Mouse (Mus musculus) midbrain, embryonic 14.5 days (tissue): ENCODE data around the gene Tlr8. TPM values are rescaled to one million over a fixed set of nuclear protein-coding genes. Genes with fewer than 3 reads are reported as not detected.
A peak's percentile ranks its signal among the peaks of the same experiment; 100 is the strongest.

Experiments used
- ATAC-seq: fragments of 200-750 bp; cut with Nextera tagmentation; 2 replicates; pipeline ENCODE4 v1.8.0; 2017; ENCODE audit warnings: moderate number of reproducible peaks, moderate library complexity; ENCODE audit not compliant: low FRiP score, low TSS enrichment
- DNase-seq: peaks from one replicate; pipeline ENCODE4 v3.0.0-alpha.2; 2015
- H3K27ac ChIP-seq: fragments of 300-500 bp; sonication (generic); replicated peaks from 2 replicates; pipeline ENCODE4 v1.5.1; 2014; ENCODE audit warnings: mild to moderate bottlenecking, low read depth, low read length, moderate library complexity
- H3K27me3 ChIP-seq: fragments of 300-500 bp; sonication (generic); 2 replicates; pipeline ENCODE4 v1.6.1; 2014; ENCODE audit warnings: low read length, control low read depth, mixed read lengths; ENCODE audit not compliant: control insufficient read depth, insufficient read depth
- H3K36me3 ChIP-seq: fragments of 300-500 bp; sonication (generic); 2 replicates; pipeline ENCODE4 v1.6.1; 2014; ENCODE audit warnings: low read length, control low read depth; ENCODE audit not compliant: control insufficient read depth, insufficient read depth
- H3K4me1 ChIP-seq: fragments of 300-500 bp; sonication (generic); 2 replicates; pipeline ENCODE4 v1.6.1; 2014; ENCODE audit warnings: mild to moderate bottlenecking, antibody characterized with exemption, low read length, control low read depth; ENCODE audit not compliant: control insufficient read depth, insufficient read depth
- H3K4me2 ChIP-seq: fragments of 300-500 bp; sonication (generic); 2 replicates; pipeline ENCODE4 v1.6.1; 2014; ENCODE audit warnings: mild to moderate bottlenecking, low read length, moderate library complexity
- H3K4me3 ChIP-seq: fragments of 300-500 bp; sonication (generic); replicated peaks from 2 replicates; pipeline ENCODE4 v1.5.1; 2014; ENCODE audit warnings: low read depth, low read length
- H3K9ac ChIP-seq: fragments of 300-500 bp; sonication (generic); replicated peaks from 2 replicates; pipeline ENCODE4 v1.6.1; 2014; ENCODE audit warnings: mild to moderate bottlenecking, low read length, moderate library complexity
- H3K9me3 ChIP-seq: fragments of 300-500 bp; sonication (generic); 2 replicates; pipeline ENCODE4 v1.6.1; 2016; ENCODE audit warnings: low read length, control low read depth, mixed read lengths; ENCODE audit not compliant: control insufficient read depth
- WGBS: fragments of 180-500 bp; shearing (Covaris S2); extraction: QIAGEN DNeasy Blood & Tissue Kit; methylation state at CpG from one replicate; pipeline ENCODE4 v1.1.7; 2014; 5-methylcytosine and 5-hydroxymethylcytosine counted together
- polyA plus RNA-seq: library from polyadenylated mRNA; unstranded; fragments of >200 nt; fragmentation: Nextera tagmentation; extraction: Ambion mirVana; gene quantifications from 2 replicates; pipeline ENCODE4 v1.2.1, GENCODE M21; 2014

The Tlr8 gene
- polyA plus RNA-seq, 1 experiment from 2014 or later = 0.07 TPM

- Histone ChIP-seq H3K27me3 (no peaks in the 10 kb centered on the region), H3K4me2 (peak within 1 kb of the TSS; percentile 51), H3K4me3 (peak within 1 kb of the TSS; percentile 56), H3K36me3 (0 out of 2 replicates have a peak, but pooled peaks cover 4% of the 10 kb centered on the region), H3K27ac (peak within 1 kb of the TSS; percentile 95), H3K9me3 (no peaks in the 10 kb centered on the region), H3K4me1 (peaks cover 7% of the 10 kb centered on the region), H3K9ac (peak within 1 kb of the TSS; percentile 90)
- ATAC-seq = peak; percentile 92
- DNase-seq = peak; percentile 93
- WGBS = 26% methylated on average over 39 of the region's 39 CpGs
Measured at GRCm38 (mm10) chrX:167208978-167209754, 55.0 kb downstream of the Tlr8 start, which contains the start of gene Tmsb4x. Gene Tmsb4x, minus strand, starts transcription at chrX:167209315.

- 20% methylated on average over 16 of the region's 16 CpGs for WGBS
- DNase-seq = peak; percentile 69
- Histone ChIP-seq H3K27me3 (no peaks in the 10 kb centered on the region), H3K4me2 (no peak overlapping the region), H3K36me3 (0 out of 2 replicates have a peak, but pooled peaks cover 4% of the 10 kb centered on the region), H3K9me3 (no peaks in the 10 kb centered on the region), H3K27ac (peak overlapping the region; percentile 95), H3K9ac (peak overlapping the region; percentile 90), H3K4me3 (peak overlapping the region; percentile 56), H3K4me1 (peaks cover 7% of the 10 kb centered on the region)
- no peak for ATAC-seq
Measured at GRCm38 (mm10) chrX:167208506-167208820, 55.7 kb downstream of the Tlr8 start.

GRCm38 (mm10) chrX:167207741-167208505 lies 56.2 kb downstream of the Tlr8 start:
- Histone ChIP-seq H3K4me3 (peak overlapping the region; percentile 56), H3K9me3 (no peaks in the 10 kb centered on the region), H3K4me2 (peak overlapping the region; percentile 69), H3K27ac (peak overlapping the region; percentile 95), H3K27me3 (no peaks in the 10 kb centered on the region), H3K4me1 (peaks cover 7% of the 10 kb centered on the region), H3K9ac (peak overlapping the region; percentile 90), H3K36me3 (0 out of 2 replicates have a peak, but pooled peaks cover 4% of the 10 kb centered on the region)
- WGBS = 22% methylated on average over 24 of the region's 25 CpGs
- 0 out of 2 replicates have a peak, but pooled peaks have one; percentile 29 for ATAC-seq
- DNase-seq = peak; percentile 66

- DNase-seq = peak; percentile 30
- no peak overlapping the region for H3K4me3 ChIP-seq
- no peak for ATAC-seq
- H3K9me3 ChIP-seq = no peaks in the 10 kb centered on the region
- peak overlapping the region; percentile 69 for H3K4me2 ChIP-seq
- 45% methylated on average over 8 of the region's 8 CpGs for WGBS
- H3K27ac ChIP-seq = 0 out of 2 replicates have a peak overlapping the region, but pooled peaks have one; percentile 20
- H3K9ac ChIP-seq = no peak overlapping the region
- no peaks in the 10 kb centered on the region for H3K27me3 ChIP-seq
- peaks cover 7% of the 10 kb centered on the region for H3K4me1 ChIP-seq
- 0 out of 2 replicates have a peak, but pooled peaks cover 4% of the 10 kb centered on the region for H3K36me3 ChIP-seq
Measured at GRCm38 (mm10) chrX:167205813-167206520, 58.2 kb downstream of the Tlr8 start.

- no peak overlapping the region for H3K4me3 ChIP-seq
- H3K9me3 ChIP-seq = no peaks in the 10 kb centered on the region
- H3K27ac ChIP-seq = no peak overlapping the region
- H3K4me1 ChIP-seq = peaks cover 2% of the 10 kb centered on the region
- no peak overlapping the region for H3K9ac ChIP-seq
- H3K27me3 ChIP-seq = no peaks in the 10 kb centered on the region
- no peak overlapping the region for H3K4me2 ChIP-seq
- H3K36me3 ChIP-seq = no peaks in the 10 kb centered on the region
- 85% methylated on average over 2 of the region's 2 CpGs for WGBS
- ATAC-seq (no peak), DNase-seq (no peak)
Measured at GRCm38 (mm10) chrX:167201365-167201764, 62.8 kb downstream of the Tlr8 start.

- H3K4me2 ChIP-seq = no peak overlapping the region
- ATAC-seq (no peak), DNase-seq (no peak)
- no peak overlapping the region for H3K27ac ChIP-seq
- H3K9me3 ChIP-seq = no peaks in the 10 kb centered on the region
- no peaks in the 10 kb centered on the region for H3K4me1 ChIP-seq
- H3K4me3 ChIP-seq = no peak overlapping the region
- 83% methylated on average over 2 of the region's 2 CpGs for WGBS
- H3K9ac ChIP-seq = no peak overlapping the region
- no peaks in the 10 kb centered on the region for H3K27me3 ChIP-seq
- H3K36me3 ChIP-seq = no peaks in the 10 kb centered on the region
Measured at GRCm38 (mm10) chrX:167195228-167195649, 68.9 kb downstream of the Tlr8 start.

Other genes starting within 250 kb of the Tlr8 start
- gene Tmsb4x, start 55.0 kb downstream of the Tlr8 start, polyA plus RNA-seq = 5,114 and 5,358 TPM in 2 replicates
- gene Tlr7, start 66.2 kb upstream of the Tlr8 start, polyA plus RNA-seq = 0.07 and 0.84 TPM in 2 replicates
- 4.1 and 7.1 TPM in 2 replicates for gene Prps2, start 118.4 kb upstream of the Tlr8 start, polyA plus RNA-seq